In genomic region chr7:141564561-141564960, GRCm38 (mm10) we compare ENCODE assay signal across 10 mouse cellular contexts. TPM values are rescaled to one million over a fixed set of nuclear protein-coding genes. Genes with fewer than 3 reads are reported as not detected.
DNase-seq lines count a peak whose midpoint lies in the region; ATAC-seq and TF ChIP-seq lines count a peak whose summit lies in the region.
"Had no signal": no experiment of that assay in that cellular context is flagged by ENCODE, and none has a peak within 500 bp of the region (broad histone marks: within the 10 kb centered on the region; RNA-seq: fewer than 3 reads in every experiment).

No protein-coding gene starts in this region.

- WGBS in forebrain, embryonic 10.5 days = 60% methylated on average over 7 of the region's 7 CpGs
- WGBS in forebrain, embryonic 14.5 days = 85% methylated on average over 7 of the region's 7 CpGs
- 75% methylated on average over 7 of the region's 7 CpGs for WGBS in lung, embryonic 14.5 days
- 50% methylated on average over 7 of the region's 7 CpGs for WGBS in embryonic facial prominence, embryonic 10.5 days
- 59% methylated on average over 7 of the region's 7 CpGs for WGBS in liver, postnatal 0 days (ENCODE audit: insufficient replicate concordance)
- WGBS in hindbrain, postnatal 0 days = 69% methylated on average over 7 of the region's 7 CpGs

- H3K27ac ChIP-seq in forebrain, embryonic 10.5 days = peak overlapping the region; percentile 44; the same call in 1 of the 2 replicates
- no peak overlapping the region for H3K27ac ChIP-seq in forebrain, embryonic 14.5 days (ENCODE audit: low read depth, low read length)
- no peak overlapping the region for H3K27ac ChIP-seq in lung, embryonic 14.5 days (ENCODE audit: low read depth)
- H3K27ac ChIP-seq in embryonic facial prominence, embryonic 10.5 days (replicated peaks) = peak overlapping the region; percentile 21
- 0 out of 2 replicates have a peak overlapping the region, but pooled peaks have one; percentile 88 for H3K27ac ChIP-seq in liver, postnatal 0 days (ENCODE audit: low read depth)
- no peak overlapping the region for H3K27ac ChIP-seq in hindbrain, postnatal 0 days
- H3K27ac ChIP-seq: forebrain, embryonic 13.5 days had no signal

- H3K4me1 ChIP-seq in forebrain, embryonic 10.5 days = peaks cover 53% of the 10 kb centered on the region
- peaks cover 15% of the 10 kb centered on the region; the same call in 1 of the 2 replicates for H3K4me1 ChIP-seq in forebrain, embryonic 14.5 days (ENCODE audit: control insufficient read depth, insufficient read depth, low read length)
- H3K4me1 ChIP-seq in lung, embryonic 14.5 days (ENCODE audit: insufficient read depth) = no peaks in the 10 kb centered on the region
- H3K4me1 ChIP-seq in embryonic facial prominence, embryonic 10.5 days = peaks cover 50% of the 10 kb centered on the region
- peaks cover 67% of the 10 kb centered on the region for H3K4me1 ChIP-seq in liver, postnatal 0 days (ENCODE audit: insufficient read depth)
- H3K4me1 ChIP-seq in hindbrain, postnatal 0 days (ENCODE audit: insufficient read depth, low read length) = peaks cover 17% of the 10 kb centered on the region

- ATAC-seq in forebrain, embryonic 14.5 days = no peak
- ATAC-seq in lung, embryonic 14.5 days (ENCODE audit: insufficient read depth) = no peak
- no peak for ATAC-seq in liver, postnatal 0 days
- ATAC-seq in hindbrain, postnatal 0 days = no peak
- ATAC-seq: forebrain, embryonic 13.5 days had no signal

- no peak for TF ChIP-seq CTCF in lung, embryonic 14.5 days (IDR thresholded peaks at IDR 0.05; ENCODE audit: low read depth)
- TF ChIP-seq CTCF in liver, postnatal 0 days (IDR thresholded peaks at IDR 0.05; ENCODE audit: low read depth) = no peak
- no peak for TF ChIP-seq CTCF in hindbrain, postnatal 0 days (IDR thresholded peaks at IDR 0.05; ENCODE audit: low read depth)

- no peak for DNase-seq in forebrain, embryonic 10.5 days (ENCODE audit: extremely low spot score, low spot score)
- no peak for DNase-seq in forebrain, embryonic 14.5 days (ENCODE audit: low spot score)
- no peak for DNase-seq in lung, embryonic 14.5 days
- no peak for DNase-seq in lung, postnatal 10 days
- peak; percentile 22 for DNase-seq in embryonic facial prominence, embryonic 10.5 days (ENCODE audit: low spot score)
- no peak for DNase-seq in liver, postnatal 0 days
- no peak for DNase-seq in urinary bladder, postnatal 4 days (ENCODE audit: low spot score in 2 of 2)
- DNase-seq in hindbrain, postnatal 0 days (ENCODE audit: low spot score) = no peak
- DNase-seq: kidney, adult 11 months had no signal

- peak overlapping the region; percentile 4; the same call in 1 of the 2 replicates for H3K4me3 ChIP-seq in forebrain, embryonic 10.5 days
- H3K4me3 ChIP-seq in forebrain, embryonic 14.5 days (ENCODE audit: low read depth, low read length) = no peak overlapping the region
- H3K4me3 ChIP-seq in lung, embryonic 14.5 days (ENCODE audit: low read depth, low read length) = no peak overlapping the region
- H3K4me3 ChIP-seq in embryonic facial prominence, embryonic 10.5 days = peak overlapping the region; percentile 23; the same call in 1 of the 2 replicates
- 0 out of 2 replicates have a peak overlapping the region, but pooled peaks have one; percentile 99 for H3K4me3 ChIP-seq in liver, postnatal 0 days (ENCODE audit: low read depth, low read length)
- H3K4me3 ChIP-seq in hindbrain, postnatal 0 days (ENCODE audit: low read length) = no peak overlapping the region
- H3K4me3 ChIP-seq: forebrain, embryonic 13.5 days had no signal

- H3K9ac ChIP-seq in forebrain, embryonic 14.5 days (ENCODE audit: low read length) = no peak overlapping the region
- 0 out of 2 replicates have a peak overlapping the region, but pooled peaks have one; percentile 29 for H3K9ac ChIP-seq in lung, embryonic 14.5 days
- no peak overlapping the region for H3K9ac ChIP-seq in liver, postnatal 0 days (replicated peaks)
- no peak overlapping the region for H3K9ac ChIP-seq in hindbrain, postnatal 0 days (replicated peaks; ENCODE audit: low read length)

- H3K9me3 ChIP-seq in forebrain, embryonic 10.5 days = no peaks in the 10 kb centered on the region
- H3K9me3 ChIP-seq in forebrain, embryonic 14.5 days (replicated peaks; ENCODE audit: control insufficient read depth, low read length) = no peaks in the 10 kb centered on the region
- no peaks in the 10 kb centered on the region for H3K9me3 ChIP-seq in lung, embryonic 14.5 days (ENCODE audit: low read depth, low read length)
- H3K9me3 ChIP-seq in embryonic facial prominence, embryonic 10.5 days = no peaks in the 10 kb centered on the region
- no peaks in the 10 kb centered on the region for H3K9me3 ChIP-seq in liver, postnatal 0 days (ENCODE audit: low read length)
- no peaks in the 10 kb centered on the region for H3K9me3 ChIP-seq in hindbrain, postnatal 0 days (ENCODE audit: low read length)
- H3K9me3 ChIP-seq: forebrain, embryonic 13.5 days had no signal

- no peak for TF ChIP-seq EP300 in liver, postnatal 0 days (IDR thresholded peaks at IDR 0.05; ENCODE audit: low read depth)

- H3K4me2 ChIP-seq in forebrain, embryonic 14.5 days (ENCODE audit: low read length) = no peak overlapping the region
- no peak overlapping the region for H3K4me2 ChIP-seq in lung, embryonic 14.5 days
- H3K4me2 ChIP-seq in liver, postnatal 0 days (ENCODE audit: low read depth, low read length) = peak overlapping the region; percentile 93
- no peak overlapping the region for H3K4me2 ChIP-seq in hindbrain, postnatal 0 days (ENCODE audit: low read depth, low read length)
- H3K4me2 ChIP-seq: forebrain, embryonic 13.5 days had no signal

- H3K27me3 ChIP-seq in forebrain, embryonic 10.5 days (ENCODE audit: poor library complexity, severe bottlenecking) = peaks cover 9% of the 10 kb centered on the region; the same call in 1 of the 2 replicates
- H3K27me3 ChIP-seq in forebrain, embryonic 14.5 days (replicated peaks; ENCODE audit: control insufficient read depth, insufficient read depth, low read length) = no peaks in the 10 kb centered on the region
- no peaks in the 10 kb centered on the region for H3K27me3 ChIP-seq in lung, embryonic 14.5 days (ENCODE audit: insufficient read depth, low read length)
- no peaks in the 10 kb centered on the region for H3K27me3 ChIP-seq in embryonic facial prominence, embryonic 10.5 days (replicated peaks; ENCODE audit: low read depth, poor library complexity, severe bottlenecking)
- no peaks in the 10 kb centered on the region for H3K27me3 ChIP-seq in liver, postnatal 0 days (ENCODE audit: insufficient read depth, low read length)
- H3K27me3 ChIP-seq in hindbrain, postnatal 0 days (ENCODE audit: insufficient read depth, low read length) = no peaks in the 10 kb centered on the region

- H3K36me3 ChIP-seq in forebrain, embryonic 10.5 days (replicated peaks) = peaks cover 16% of the 10 kb centered on the region
- H3K36me3 ChIP-seq in forebrain, embryonic 14.5 days (ENCODE audit: control insufficient read depth, insufficient read depth, low read length) = peaks cover 8% of the 10 kb centered on the region; the same call in 1 of the 2 replicates
- H3K36me3 ChIP-seq in lung, embryonic 14.5 days (ENCODE audit: insufficient read depth) = peaks cover 9% of the 10 kb centered on the region
- H3K36me3 ChIP-seq in embryonic facial prominence, embryonic 10.5 days (replicated peaks) = peaks cover 13% of the 10 kb centered on the region
- H3K36me3 ChIP-seq in liver, postnatal 0 days (replicated peaks; ENCODE audit: insufficient read depth, low read length) = peaks cover 9% of the 10 kb centered on the region
- H3K36me3 ChIP-seq in hindbrain, postnatal 0 days (ENCODE audit: insufficient read depth, low read length) = no peaks in the 10 kb centered on the region

RNA-seq across cellular contexts. Expression of gene Ap2a2, which starts 2.6 kb away (rescaled TPM):
- 104 and 105 TPM in 2 replicates for polyA plus RNA-seq in forebrain, embryonic 10.5 days (2016; fragmentation: Nextera tagmentation; extraction: Ambion mirVana)
- 72.4 and 83.6 TPM in 2 replicates for polyA plus RNA-seq in forebrain, embryonic 14.5 days (2014; fragmentation: Nextera tagmentation; extraction: Ambion mirVana)
- 63.1 and 67.6 TPM in 2 replicates for polyA plus RNA-seq in lung, embryonic 14.5 days (2014; fragmentation: Nextera tagmentation; extraction: Ambion mirVana)
- polyA plus RNA-seq in embryonic facial prominence, embryonic 10.5 days (2016; fragmentation: Nextera tagmentation; extraction: Ambion mirVana) = 98.1 and 99.2 TPM in 2 replicates
- 27.8 and 33.8 TPM in 2 replicates for polyA plus RNA-seq in liver, postnatal 0 days (2015; fragmentation: Nextera tagmentation; extraction: Ambion mirVana)
- total RNA-seq in hindbrain, postnatal 0 days (2014; rRNA removed) = 209 and 214 TPM in 2 replicates
- polyA plus RNA-seq in hindbrain, postnatal 0 days (2015; fragmentation: Nextera tagmentation; extraction: Ambion mirVana) = 110 and 115 TPM in 2 replicates

RNA-seq across cellular contexts. Expression of gene Chid1, which starts 24.9 kb away (rescaled TPM):
- 24.8 and 25.4 TPM in 2 replicates for polyA plus RNA-seq in forebrain, embryonic 10.5 days (2016; fragmentation: Nextera tagmentation; extraction: Ambion mirVana)
- polyA plus RNA-seq in forebrain, embryonic 14.5 days (2014; fragmentation: Nextera tagmentation; extraction: Ambion mirVana) = 32.7 and 37.1 TPM in 2 replicates
- 33.0 and 35.9 TPM in 2 replicates for polyA plus RNA-seq in lung, embryonic 14.5 days (2014; fragmentation: Nextera tagmentation; extraction: Ambion mirVana)
- 23.8 and 24.3 TPM in 2 replicates for polyA plus RNA-seq in embryonic facial prominence, embryonic 10.5 days (2016; fragmentation: Nextera tagmentation; extraction: Ambion mirVana)
- 12.6 and 14.7 TPM in 2 replicates for polyA plus RNA-seq in liver, postnatal 0 days (2015; fragmentation: Nextera tagmentation; extraction: Ambion mirVana)
- total RNA-seq in hindbrain, postnatal 0 days (2014; rRNA removed) = 34.2 and 55.2 TPM in 2 replicates
- polyA plus RNA-seq in hindbrain, postnatal 0 days (2015; fragmentation: Nextera tagmentation; extraction: Ambion mirVana) = 47.8 and 48.3 TPM in 2 replicates

Comparison
In these comparisons a context has a peak if more than half of its experiments do, and no peak if none do; other contexts are left out.
1. H3K27ac ChIP-seq: peak in forebrain, embryonic 10.5 days (single experiment), embryonic facial prominence, embryonic 10.5 days (single experiment) and liver, postnatal 0 days (single experiment); none in forebrain, embryonic 14.5 days (single experiment), lung, embryonic 14.5 days (single experiment) and hindbrain, postnatal 0 days (single experiment).
2. H3K4me3 ChIP-seq: peak in forebrain, embryonic 10.5 days (single experiment), embryonic facial prominence, embryonic 10.5 days (single experiment) and liver, postnatal 0 days (single experiment); none in forebrain, embryonic 14.5 days (single experiment), lung, embryonic 14.5 days (single experiment) and hindbrain, postnatal 0 days (single experiment).